Mouse (Mus musculus) left cerebral cortex, postnatal 4 days (tissue): ENCODE measurements at regions not wholly inside any gene's neighbourhood (a gene's known extent, or its start where the extent isn't known, plus 50 kb on each side); places are given as distances from the start of the nearest gene placed in this dataset.

ENCODE experiments used
- DNase-seq: peaks from one replicate; pipeline ENCODE4 v3.0.0-alpha.2; 2022
- intact Hi-C: fragments of 180-260 bp; cut with DNase I; formaldehyde crosslinking; loops from one replicate; pipeline ENCODE4 v1.15.1; 2025

DNA sequence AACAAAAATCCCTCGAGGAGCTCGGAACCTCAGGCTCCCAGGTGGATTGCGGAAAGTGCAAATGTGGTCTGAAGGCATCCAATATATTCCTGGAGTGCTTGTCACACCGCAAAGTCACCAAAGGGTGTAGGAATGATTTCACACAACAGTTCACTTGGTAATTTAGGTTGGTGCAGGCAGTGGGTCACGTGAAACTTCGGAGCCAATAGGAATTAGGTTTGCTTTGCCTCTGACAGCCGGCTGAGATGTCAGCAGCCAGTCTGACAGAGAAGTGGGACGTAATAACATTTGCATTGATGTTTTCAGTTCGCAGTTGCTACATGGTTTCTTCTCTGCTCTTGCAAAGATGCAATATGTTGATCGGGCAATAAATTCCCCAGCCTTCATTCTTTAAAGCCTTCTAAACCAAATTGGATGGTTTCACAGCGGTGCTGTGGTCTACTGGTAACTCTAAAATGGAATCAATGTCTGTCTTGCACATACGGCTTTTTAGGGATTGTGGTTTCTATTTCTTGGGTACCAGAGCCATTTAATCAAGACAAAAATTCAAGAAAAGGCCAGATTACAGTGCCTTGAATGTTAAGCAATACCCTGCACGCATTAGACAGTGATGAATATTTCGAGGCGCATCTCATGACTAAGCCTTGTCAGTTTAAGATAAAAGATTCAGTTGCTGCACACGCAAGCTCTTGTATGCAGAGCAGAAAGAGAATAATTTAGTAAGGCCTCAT, 149.2 kb downstream of the Mtx2 start:
- DNase-seq: no peak
- intact Hi-C loops: no loop called here

- intact Hi-C loops: no loop called here
Observed at GRCm38 (mm10) chr2:74977348-74977747, 151.7 kb downstream of the Mtx2 start.

GRCm38 (mm10) chr2:74977828-74978227, 152.2 kb downstream of the Mtx2 start:
- intact Hi-C loops: no loop called here
- DNase-seq: no peak

More at GRCm38 (mm10) chr2:74977348-74977747, 151.7 kb downstream of the Mtx2 start:
- DNase-seq: no peak

DNA sequence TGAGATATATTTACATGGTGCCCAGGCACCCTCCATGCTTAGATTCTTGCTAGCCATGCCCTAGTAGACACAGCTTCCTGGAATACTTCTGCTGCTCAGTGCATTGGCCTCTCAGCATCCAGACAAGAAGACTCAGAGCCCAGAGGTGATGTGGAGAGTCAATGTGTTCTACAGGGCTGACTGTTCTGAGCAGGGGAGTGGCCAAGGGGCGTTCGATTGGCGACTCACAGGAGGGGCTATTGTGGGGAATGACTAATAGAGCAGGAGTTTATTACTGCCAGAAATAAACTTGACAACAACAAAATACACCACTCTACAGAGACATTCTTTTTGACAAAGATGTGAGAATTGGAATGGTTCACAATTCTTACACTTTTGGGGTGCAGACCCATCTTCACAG, 156.3 kb downstream of the Mtx2 start:
- intact Hi-C loops: no loop called here
- DNase-seq: no peak

DNA sequence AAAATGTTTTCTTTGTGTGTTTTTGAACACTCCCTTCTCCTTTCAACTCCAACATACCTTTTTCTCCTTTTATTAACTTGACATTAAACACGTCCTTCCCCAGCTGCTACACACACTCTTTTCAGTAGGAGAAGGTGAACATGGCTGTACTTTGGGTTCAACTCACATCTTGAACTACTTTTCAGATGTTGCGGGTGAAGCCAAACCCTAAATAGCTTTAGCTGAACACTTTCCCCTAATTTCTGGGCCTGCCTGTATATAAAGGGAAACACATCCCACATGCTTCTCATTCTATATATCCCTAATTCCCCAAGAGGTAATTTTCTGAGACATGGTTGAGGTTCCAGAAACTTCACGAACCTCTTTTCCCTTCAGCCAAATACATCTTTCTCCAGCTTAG, 168.2 kb downstream of the Mtx2 start:
- intact Hi-C loops: no loop called here
- no peak for DNase-seq

GRCm38 (mm10) chr2:74994998-74995397, 169.4 kb downstream of the Mtx2 start:
- DNase-seq: no peak
- intact Hi-C loops: no loop called here

DNA sequence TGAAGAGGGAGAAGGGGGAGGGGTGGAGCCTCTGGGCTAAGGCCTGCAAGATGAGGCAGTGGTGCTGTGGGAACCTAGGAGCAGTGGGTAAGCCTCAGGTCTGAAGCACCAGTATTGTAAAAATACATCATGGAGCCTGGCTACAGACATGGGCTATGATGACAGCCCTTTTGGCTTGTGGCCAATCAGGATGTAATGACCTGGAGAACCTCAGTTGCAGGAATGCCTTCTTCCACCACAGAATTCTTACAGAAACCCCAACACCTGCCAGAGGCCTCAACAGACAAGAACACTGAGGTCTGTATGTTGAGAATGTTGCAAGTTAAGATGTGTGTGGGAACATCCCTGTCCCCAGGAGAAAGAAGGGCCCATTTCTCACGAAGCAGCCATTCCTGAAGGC, 172.1 kb downstream of the Mtx2 start:
- intact Hi-C loops: no loop called here

GRCm38 (mm10) chr2:75000368-75000796, 174.8 kb downstream of the Mtx2 start:
- DNase-seq: no peak
- intact Hi-C loops: no loop called here

More for the DNA sequence above, 172.1 kb downstream of the Mtx2 start:
- DNase-seq: no peak

DNA sequence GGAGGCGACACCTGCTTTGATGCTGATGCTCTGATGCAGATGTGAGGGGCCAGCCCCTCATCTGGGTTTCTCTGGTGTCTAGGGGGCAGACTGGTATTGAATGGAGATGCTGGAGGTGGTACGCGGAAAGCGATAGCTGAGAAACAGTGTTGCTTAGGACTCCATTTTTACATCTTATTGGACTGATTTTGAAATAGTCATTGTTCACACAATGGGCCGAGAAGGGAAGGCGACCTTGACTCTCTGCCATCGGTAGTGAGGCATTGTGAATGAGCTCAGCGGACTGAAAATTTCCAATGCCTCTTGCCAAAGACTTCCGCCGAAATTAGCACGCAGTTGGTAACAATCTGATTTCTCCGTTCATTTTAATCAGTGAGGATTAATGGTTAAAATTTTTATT, 177.0 kb downstream of the Mtx2 start:
- intact Hi-C loops: no loop called here

GRCm38 (mm10) chr2:75008116-75008515, 182.5 kb downstream of the Mtx2 start:
- peak; percentile 27 for DNase-seq
- intact Hi-C loops: no loop called here

More for the DNA sequence above, 177.0 kb downstream of the Mtx2 start:
- peak; percentile 23 for DNase-seq

DNA sequence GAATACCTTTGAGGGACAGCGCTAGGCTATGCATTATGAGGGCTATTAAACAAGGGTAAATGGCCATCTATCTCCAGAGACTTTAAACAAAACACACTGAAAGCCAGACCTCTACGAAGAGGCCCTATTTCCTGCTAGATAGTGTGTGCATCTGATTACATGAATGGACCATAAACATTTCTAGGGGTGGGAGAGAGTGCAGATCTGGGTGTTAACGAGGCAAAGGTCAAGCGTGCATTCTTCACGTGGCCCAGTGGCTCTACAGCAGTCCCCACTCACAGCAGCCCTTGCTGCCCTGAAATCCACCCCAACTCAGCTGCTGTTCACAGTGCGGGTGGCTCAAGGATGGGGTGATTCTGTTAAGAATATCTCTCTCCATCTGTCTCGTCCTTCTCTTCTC, 185.0 kb downstream of the Mtx2 start:
- no peak for DNase-seq
- intact Hi-C loops: no loop called here

DNA sequence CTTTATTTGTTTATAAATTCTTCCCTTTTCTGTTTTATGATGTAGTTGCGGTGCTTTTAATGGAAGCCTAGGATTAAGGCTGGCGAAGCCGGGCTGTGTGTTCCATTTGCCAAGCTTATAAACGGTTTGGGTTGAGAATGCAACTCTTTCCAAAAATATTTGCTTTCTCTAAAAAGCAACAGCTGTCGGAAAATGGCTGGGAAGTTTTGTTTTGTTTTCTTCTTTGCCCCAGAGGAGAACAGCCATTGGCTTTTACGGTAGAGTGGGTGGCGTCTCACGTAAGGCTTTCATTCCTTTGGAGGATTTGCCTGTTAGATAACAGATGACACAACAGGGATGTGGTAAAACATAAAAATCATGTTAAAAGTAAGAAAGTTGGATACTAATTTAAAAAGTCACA, 186.4 kb downstream of the Mtx2 start:
- no peak for DNase-seq
- intact Hi-C loops: no loop called here

DNA sequence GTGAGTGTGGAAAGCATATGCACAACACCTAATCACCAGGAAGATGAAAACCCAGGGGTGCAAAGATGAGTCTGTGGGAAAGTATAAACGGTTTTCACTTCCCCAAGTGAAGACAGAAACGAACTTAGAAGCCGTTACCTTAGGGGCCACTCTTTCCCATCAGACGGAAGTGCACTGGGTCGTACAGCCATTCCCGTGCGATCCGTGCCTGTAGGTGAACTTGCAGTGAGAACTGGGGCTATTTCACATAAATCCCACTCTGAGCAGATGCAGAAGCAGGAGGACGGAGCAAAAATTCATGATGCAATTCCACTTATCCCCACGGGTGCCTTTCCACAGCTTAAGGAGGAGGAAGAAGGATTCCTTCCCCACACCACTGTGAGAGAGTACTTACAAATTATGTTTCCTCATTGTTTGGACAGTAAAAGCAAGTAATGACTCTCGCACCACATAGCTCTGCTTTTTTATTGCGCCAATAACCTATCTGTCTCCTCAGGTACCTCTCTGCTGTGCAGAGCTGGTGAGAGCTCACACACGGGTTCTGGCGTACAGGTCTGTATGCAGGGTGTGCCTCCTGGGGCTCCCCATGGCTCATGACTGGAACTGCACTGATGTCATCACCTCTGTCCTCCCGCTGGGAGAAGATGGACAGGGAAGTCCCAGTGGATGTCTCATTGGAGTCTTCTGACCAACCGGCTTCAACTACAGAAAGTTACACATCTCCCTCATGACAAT, 189.6 kb downstream of the Mtx2 start:
- DNase-seq: no peak
- intact Hi-C loops: no loop called here

DNA sequence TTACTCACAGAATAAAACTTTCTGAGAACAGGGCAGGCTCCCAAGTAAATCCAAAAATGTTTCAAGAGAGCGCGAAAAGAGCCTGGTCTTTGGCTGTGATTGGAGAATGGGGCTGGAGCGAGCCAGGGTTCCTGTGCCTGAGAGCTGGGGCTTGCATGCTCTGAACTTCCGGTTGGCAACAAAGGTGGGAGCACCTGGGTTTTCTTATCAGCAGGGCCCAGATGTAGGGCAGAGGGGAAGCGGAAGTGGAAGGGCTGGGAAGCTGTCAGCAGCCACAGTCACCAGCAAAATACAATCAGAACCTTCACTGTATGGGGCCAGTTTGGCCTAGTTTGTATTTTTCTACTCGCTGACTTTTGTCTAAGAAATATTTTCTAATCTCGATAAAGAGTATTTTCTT, 193.9 kb downstream of the Mtx2 start:
- DNase-seq: no peak
- intact Hi-C loops: no loop called here

GRCm38 (mm10) chr2:75021639-75022038, 196.0 kb downstream of the Mtx2 start:
- intact Hi-C loops: no loop called here
- no peak for DNase-seq

- DNase-seq: no peak
- intact Hi-C loops: no loop called here
Observed at GRCm38 (mm10) chr2:75028151-75028550, 202.5 kb downstream of the Mtx2 start.

DNA sequence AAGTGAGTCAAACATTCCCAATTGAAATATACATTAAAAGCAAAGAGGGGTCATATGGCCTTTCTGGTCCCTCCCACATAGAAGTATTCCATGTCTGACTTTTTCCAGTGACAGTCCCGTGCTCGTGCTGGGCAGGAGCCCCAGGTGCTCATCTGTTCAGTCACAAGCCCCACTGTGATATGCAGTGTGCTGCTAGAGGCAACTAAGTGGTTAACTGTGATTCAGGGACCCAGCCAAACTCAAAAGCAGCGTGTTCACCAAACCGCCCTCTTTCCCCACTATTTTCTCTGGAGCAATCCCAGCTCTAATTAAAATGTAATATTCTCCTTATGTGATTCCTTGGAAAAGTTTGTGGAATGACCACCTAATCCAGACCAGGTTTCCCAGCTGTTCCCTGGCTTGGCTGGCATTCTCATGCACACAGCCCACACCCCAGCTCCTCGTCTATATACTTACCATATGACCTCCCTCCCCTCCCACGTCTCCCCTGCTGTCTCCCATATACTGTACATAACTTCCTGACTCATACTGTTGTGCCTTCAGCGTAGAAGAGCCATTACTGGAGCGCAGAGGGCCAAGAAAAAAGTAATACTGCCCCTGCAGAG, 203.6 kb downstream of the Mtx2 start:
- DNase-seq: no peak
- intact Hi-C loops: no loop called here

DNA sequence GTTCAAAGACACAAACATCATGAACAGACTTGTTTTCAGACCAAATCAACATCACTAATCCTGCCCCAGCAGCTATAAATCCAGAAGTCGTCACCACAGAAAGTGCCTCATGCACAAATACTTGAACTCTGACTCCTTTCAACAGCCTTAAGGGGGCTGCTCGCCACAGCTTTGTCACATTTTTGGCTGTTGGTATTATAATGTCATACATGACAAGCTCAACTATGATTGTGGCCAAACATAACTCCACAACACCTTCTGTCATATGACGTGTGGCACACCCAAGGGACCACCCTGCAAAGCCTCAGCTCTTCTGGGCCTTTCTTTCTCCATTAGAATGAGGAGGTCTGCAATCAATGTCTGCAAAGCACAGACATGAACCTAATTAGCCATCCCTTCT, 209.1 kb downstream of the Mtx2 start:
- no peak for DNase-seq
- intact Hi-C loops: no loop called here

DNA sequence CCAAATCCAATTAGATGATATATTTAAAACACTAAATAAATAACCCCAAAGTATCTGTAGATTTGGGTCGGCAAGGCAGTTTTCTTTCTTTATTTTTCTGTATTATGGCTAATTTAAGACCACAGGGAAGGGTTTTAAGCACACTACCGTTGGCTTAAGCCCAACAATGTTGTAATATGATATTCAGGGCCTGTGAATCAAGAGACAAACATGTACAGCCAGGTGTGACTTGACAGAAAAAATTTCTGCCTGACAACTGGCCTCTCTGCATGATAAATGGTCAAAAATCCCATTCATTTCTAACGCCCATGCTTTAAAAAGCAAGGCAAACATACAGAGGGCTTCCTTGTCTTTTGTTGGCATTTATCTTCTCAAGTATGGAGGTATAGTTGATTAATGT, 213.5 kb downstream of the Mtx2 start:
- no peak for DNase-seq
- intact Hi-C loops: no loop called here

DNA sequence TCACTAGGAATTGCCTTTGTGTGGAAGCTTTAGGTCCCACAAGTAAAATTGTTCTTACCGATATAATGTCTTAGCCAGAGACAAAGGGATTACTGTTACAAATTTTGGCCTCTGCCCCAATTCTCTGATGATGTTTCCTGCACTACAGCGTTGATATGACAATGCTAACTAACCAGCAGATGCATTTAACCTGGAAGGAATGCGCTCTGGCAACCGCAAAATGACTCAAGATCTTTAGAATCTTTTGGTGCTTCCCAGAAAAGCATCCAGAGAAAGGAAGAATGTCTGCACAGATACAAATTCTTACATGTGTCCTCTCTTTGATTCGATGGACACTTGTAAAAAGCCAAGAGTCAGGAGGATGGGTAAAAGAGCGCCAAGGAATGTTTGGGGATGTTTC, 221.3 kb downstream of the Mtx2 start:
- DNase-seq: no peak
- intact Hi-C loops: no loop called here

DNA sequence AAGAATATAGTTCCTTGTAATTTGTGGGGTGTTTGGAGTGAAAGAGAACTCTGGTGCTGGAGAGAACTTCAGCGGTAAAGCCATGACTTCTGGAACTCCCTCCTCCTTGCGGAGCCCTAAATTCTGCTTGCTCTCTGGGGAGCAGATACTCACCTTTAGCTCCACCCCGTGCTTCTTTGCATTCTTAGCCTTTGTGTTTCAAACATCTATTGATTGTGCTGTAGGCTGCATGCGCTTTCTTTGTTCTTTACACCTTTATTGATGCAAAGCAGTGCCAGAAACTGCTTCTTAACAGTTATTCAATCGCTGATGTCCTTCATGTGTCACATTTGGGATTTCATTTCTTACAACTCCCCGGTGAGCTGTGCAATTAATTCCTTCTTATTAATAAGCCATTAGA, 222.5 kb downstream of the Mtx2 start:
- DNase-seq: no peak
- intact Hi-C loops: no loop called here
